Mouse (Mus musculus): ENCODE data around the gene Gm12253.

GRCm38 (mm10) chr11:58453592-58453991 lies 21.2 kb downstream of the Gm12253 start:
- no peak for TF ChIP-seq CTCF (IDR thresholded peaks at IDR 0.05; ENCODE audit: low read depth, low read length)
- no peak for TF ChIP-seq POLR2A (IDR thresholded peaks at IDR 0.05; ENCODE audit: extremely low read depth, insufficient read depth, low read length)

All from liver, adult 2 months (tissue).